Mouse (Mus musculus) kidney, adult 2 months (tissue): Measurements from ENCODE around the gene Hsd17b11. TPM values are rescaled to one million over a fixed set of nuclear protein-coding genes. Genes with fewer than 3 reads are reported as not detected.

Source experiments
- DNase-seq: peaks from one replicate; pipeline ENCODE4 v3.0.0; 2021
- H3K27ac ChIP-seq: fragments of 200-500 bp; 2 replicates; pipeline ENCODE4 v1.5.1; 2012; ENCODE audit warnings: low read depth, low read length, control low read depth, inconsistent platforms; ENCODE audit not compliant: insufficient read depth
- H3K27me3 ChIP-seq: fragments of 200-500 bp; replicated peaks from 2 replicates; pipeline ENCODE4 v1.6.1; 2012; ENCODE audit warnings: mild to moderate bottlenecking, moderate library complexity, low read length, inconsistent platforms; ENCODE audit not compliant: control insufficient read depth, insufficient read depth
- H3K36me3 ChIP-seq: fragments of 200-500 bp; 2 replicates; pipeline ENCODE4 v1.6.1; 2012; ENCODE audit warnings: mild to moderate bottlenecking, moderate library complexity, low read length, inconsistent platforms; ENCODE audit not compliant: control insufficient read depth, insufficient read depth
- H3K4me1 ChIP-seq: fragments of 200-500 bp; 2 replicates; pipeline ENCODE4 v1.6.1; 2011; ENCODE audit warnings: low read length; ENCODE audit not compliant: control insufficient read depth, insufficient read depth
- H3K4me3 ChIP-seq: fragments of 200-500 bp; 2 replicates; pipeline ENCODE4 v1.5.1; 2011; ENCODE audit warnings: mild to moderate bottlenecking, low read depth, low read length, control low read depth; ENCODE audit not compliant: insufficient read depth
- CTCF ChIP-seq: fragments of 200-500 bp; conservative IDR thresholded peaks from 2 replicates; pipeline ENCODE4 v1.5.1; 2011; ENCODE audit warnings: low read depth, mild to moderate bottlenecking, control low read depth, low read length, moderate library complexity, mixed read lengths; ENCODE audit not compliant: insufficient read depth, insufficient read length
- POLR2A ChIP-seq: fragments of 200-500 bp; IDR thresholded peaks from one replicate; pipeline ENCODE4 v1.6.1; 2011; ENCODE audit warnings: low read depth, low read length, control low read depth
- WGBS: fragments of 180-500 bp; shearing (Covaris S2); methylation state at CpG from one replicate; pipeline ENCODE4 v1.1.7; 2018; 5-methylcytosine and 5-hydroxymethylcytosine counted together
- polyA plus RNA-seq: library from polyadenylated mRNA; depleted of rRNA; stranded (reverse); fragments of >200 nt; gene quantifications from 2 replicates; pipeline ENCODE4 v1.2.3, GENCODE M21; 2012; rRNA removed

Gene Hsd17b11
- 64.4 and 65.2 TPM in 2 replicates for polyA plus RNA-seq

DNA sequence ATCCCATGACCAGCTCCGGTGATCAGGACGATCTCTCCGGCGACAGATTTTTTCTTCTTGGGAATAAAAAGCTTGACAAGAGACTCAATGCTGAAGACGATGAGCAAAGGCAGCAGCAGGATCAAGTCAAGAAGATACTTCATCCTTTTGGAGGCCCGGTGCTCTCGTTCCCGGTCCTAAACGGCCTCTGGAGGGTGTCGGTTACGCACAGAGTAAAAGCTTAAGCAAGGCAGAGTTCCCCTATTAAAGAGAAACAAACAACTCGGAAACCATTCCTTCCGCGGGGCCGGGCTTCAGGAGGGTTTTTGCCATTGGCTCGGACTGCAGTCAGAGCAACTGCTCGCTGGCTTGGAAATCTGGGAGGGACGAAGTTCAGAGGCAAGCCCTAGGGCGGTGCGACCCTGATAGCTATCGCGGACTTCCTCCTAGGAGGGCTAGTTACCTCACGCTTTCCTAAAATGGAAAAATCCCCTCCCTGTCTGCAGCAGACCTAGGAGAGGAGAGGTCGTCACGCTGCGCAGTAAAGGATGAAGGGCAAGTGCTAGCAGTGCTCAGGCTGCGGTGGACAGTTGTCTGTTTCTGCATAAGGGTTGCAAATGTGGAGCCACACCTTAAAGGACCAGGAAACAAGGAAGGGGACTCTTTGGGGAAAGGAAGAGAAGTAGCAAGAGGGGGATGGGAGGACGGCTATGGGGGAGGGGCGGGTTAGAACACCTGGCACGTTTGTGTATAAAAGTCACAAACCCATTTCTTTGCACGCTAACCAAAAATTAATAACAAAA lies at the start of gene Hsd17b11:
Hsd17b11 (minus strand) TSS at position 323 of the 782 bp plus-strand sequence.
- DNase-seq, result peak; percentile 97
- Histone ChIP-seq H3K4me3 (peak within 1 kb of the TSS; percentile 67), H3K27me3 (no peaks in the 10 kb centered on the region), H3K36me3 (peaks cover 5% of the 10 kb centered on the region; the same call in 1 of the 2 replicates), H3K27ac (peak within 1 kb of the TSS; percentile 95), H3K4me1 (peaks cover 17% of the 10 kb centered on the region)
- whole genome bisulfite sequencing, result under 1% methylated on average over 31 of the region's 31 CpGs
- TF ChIP-seq CTCF, result 0 out of 2 replicates have a peak, but pooled peaks have one; percentile 20
- TF ChIP-seq POLR2A, result peak; percentile 74

DNA sequence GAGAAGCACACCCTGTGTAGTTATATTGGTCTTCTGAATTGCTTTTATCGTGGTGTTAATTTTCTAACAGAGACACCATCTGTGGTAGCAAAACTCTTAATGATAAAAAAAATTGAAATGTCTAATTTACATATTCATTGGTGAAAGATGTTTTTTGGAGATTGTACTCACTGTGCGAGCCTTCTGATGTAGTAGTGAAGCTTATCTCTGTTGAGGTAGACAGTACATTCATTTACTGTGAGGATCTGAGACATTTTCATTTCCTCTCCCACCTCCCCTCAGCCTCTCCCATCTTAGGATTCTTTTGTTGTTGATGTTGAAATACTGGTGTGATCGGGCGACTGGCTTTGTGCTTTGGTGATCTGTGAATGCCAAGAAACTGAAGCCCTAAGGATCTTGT lies 49.3 kb upstream of the Hsd17b11 start:
- no peak for DNase-seq
- 89% methylated on average over 4 of the region's 4 CpGs for WGBS
- Histone ChIP-seq H3K4me1 (no peaks in the 10 kb centered on the region), H3K4me3 (no peak overlapping the region), H3K27ac (no peak overlapping the region), H3K36me3 (no peaks in the 10 kb centered on the region), H3K27me3 (no peaks in the 10 kb centered on the region)
- TF ChIP-seq POLR2A (no peak), CTCF (no peak)

DNA sequence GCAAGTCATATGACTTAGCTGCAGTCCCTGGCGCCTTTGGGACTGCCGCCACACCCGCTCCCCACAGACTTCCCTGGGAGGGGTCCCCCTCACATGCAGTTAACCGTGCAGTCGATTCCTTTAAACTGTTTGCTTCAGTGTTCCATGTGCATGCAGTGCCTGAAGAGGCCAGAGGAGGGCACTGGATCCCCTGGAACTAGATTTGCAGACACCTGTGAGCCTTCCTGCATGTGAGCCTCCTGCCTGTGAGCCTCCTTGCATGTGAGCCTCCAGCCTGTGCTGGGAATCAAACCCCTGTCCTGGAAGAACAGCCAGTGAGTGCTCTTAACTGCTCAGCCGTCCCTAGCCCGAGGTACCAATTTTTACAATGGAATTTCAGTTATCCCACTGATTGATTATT lies 47.0 kb upstream of the Hsd17b11 start:
- no peaks in the 10 kb centered on the region for H3K36me3 ChIP-seq
- 82% methylated on average over 7 of the region's 7 CpGs for WGBS
- no peaks in the 10 kb centered on the region for H3K4me1 ChIP-seq
- H3K27ac ChIP-seq, result no peak overlapping the region
- peak; percentile 18 for DNase-seq
- H3K4me3 ChIP-seq, result no peak overlapping the region
- H3K27me3 ChIP-seq, result no peaks in the 10 kb centered on the region
- no peak for TF ChIP-seq POLR2A
- TF ChIP-seq CTCF, result peak; percentile 61

DNA sequence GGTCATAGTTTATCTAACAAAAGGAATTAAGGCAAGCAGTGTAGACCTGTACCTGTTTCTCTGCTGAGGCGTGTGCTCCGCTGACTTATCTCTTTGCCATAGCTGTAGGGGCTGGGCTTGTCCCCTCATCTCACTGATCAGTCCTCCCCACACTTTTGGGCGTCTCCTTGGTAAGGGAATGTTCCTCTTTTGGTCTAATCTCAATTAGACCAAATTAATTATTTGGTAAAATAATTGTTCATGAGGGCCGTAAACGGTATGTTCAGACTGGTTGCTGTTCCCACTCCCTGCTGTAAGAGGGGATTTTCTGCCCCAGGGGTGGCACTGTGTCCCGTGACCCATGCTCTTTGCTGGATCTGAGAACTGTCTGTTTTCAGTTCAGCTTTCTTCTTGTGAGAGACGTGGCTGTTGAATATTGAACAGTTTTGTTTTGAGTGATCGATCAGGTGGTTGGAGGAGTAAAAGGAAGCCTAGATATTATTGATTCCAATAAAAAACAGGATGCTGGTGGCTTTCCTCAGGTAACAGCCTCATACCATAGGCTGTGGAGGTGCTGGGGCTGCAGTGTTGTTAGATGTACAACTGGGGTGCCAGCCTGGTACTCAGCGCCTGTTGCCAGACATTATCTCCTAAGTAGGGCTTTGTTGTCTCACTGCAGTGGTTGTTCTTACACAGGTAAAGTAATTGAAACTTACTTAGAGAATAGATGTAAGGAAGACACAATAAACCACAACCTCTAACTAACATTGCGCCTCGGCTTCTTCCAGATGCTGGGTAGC lies 41.2 kb upstream of the Hsd17b11 start:
- Histone ChIP-seq H3K4me3 (no peak overlapping the region), H3K36me3 (peaks cover 1% of the 10 kb centered on the region), H3K27ac (no peak overlapping the region), H3K4me1 (no peaks in the 10 kb centered on the region), H3K27me3 (no peaks in the 10 kb centered on the region)
- WGBS, result 93% methylated on average over 11 of the region's 11 CpGs
- TF ChIP-seq POLR2A (no peak), CTCF (no peak)
- no peak for DNase-seq

DNA sequence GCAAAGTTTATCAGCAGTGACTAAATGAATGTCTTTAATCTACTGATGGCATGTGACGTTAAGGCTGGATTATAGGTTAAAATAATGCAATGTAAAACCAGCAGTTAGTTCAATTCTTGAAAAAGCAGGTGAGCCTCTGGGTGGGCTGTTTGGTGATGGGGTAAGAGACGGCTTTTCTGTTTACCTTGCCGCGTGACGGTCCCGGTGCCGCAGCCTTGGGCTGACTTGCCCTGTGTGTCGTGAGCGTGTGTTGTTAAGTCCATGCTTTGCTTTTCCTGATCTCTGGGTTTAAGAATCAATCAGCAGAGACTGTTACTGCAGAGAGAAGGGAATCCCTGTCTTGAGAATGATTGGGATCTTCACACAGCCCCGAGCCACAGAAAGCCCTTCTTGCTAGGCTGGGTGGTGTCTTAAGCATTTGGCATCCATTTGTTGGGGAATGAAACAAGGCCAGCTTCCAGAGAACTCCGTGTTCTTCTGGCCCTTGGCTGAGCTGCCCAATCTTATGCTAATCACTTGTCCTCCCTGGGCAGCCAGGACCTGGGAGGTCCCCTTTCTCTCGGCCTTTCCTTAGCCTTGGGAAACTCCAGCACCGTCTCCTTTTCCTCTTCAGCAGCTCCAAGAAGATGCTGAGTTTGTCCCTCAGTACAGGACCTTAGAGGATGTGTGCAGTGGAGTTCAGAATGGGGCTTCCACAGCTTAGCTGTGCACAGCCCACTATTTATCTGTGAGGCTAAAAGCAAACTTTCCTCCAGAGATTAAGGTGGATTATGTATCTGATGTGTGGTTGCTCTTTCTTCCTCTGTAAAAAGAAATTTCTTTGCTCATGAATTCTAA lies 40.4 kb upstream of the Hsd17b11 start:
- DNase-seq, result no peak
- no peaks in the 10 kb centered on the region for H3K27me3 ChIP-seq
- H3K4me1 ChIP-seq, result no peaks in the 10 kb centered on the region
- TF ChIP-seq POLR2A, result no peak
- TF ChIP-seq CTCF, result no peak
- 87% methylated on average over 13 of the region's 13 CpGs for WGBS
- no peak overlapping the region for H3K27ac ChIP-seq
- no peak overlapping the region for H3K4me3 ChIP-seq
- H3K36me3 ChIP-seq, result peaks cover 1% of the 10 kb centered on the region

DNA sequence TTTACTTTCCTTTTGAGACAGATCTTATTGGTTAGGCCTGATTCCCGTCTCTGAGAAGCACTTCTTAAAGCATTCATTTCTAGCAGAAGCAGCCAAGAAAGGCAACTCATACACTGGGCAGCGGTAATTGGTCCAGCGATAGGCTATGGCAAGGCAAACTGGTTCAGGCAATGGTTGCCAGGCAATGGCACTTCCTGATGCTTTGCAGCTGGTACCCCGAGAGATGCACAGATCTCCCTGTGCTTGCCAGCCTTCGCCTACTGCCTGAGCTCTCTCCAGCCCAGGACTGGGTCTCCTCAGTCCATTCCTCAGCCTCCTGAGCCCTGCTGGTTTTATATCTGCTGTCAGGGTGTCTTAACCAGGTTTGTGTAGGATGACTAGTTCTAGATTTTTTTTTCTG lies 38.7 kb upstream of the Hsd17b11 start:
- peaks cover 1% of the 10 kb centered on the region for H3K36me3 ChIP-seq

More for the DNA sequence above, 38.7 kb upstream of the Hsd17b11 start:
- TF ChIP-seq CTCF (no peak), POLR2A (no peak)
- Histone ChIP-seq H3K27me3 (no peaks in the 10 kb centered on the region), H3K27ac (no peak overlapping the region), H3K4me3 (no peak overlapping the region), H3K4me1 (no peaks in the 10 kb centered on the region)
- DNase-seq, result no peak
- WGBS, result 82% methylated on average over 5 of the region's 5 CpGs
